Mouse (Mus musculus): ENCODE results near the gene Fam174b. TPM values are rescaled to one million over a fixed set of nuclear protein-coding genes. Genes with fewer than 3 reads are reported as not detected.

Fam174b gene
- polyA plus RNA-seq (2012; ENCODE audit: insufficient read depth, insufficient read length, missing spikeins), result 0.83 and 1.1 TPM in 2 replicates

GRCm38 (mm10) chr7:73740111-73741035 lies at the start of gene Fam174b:
Gene Fam174b, plus strand, starts transcription at chr7:73740302.
- Histone ChIP-seq H3K27ac (replicated peaks; ENCODE audit: low read depth, low read length) (no peak within 1 kb of the TSS), H3K4me3 (ENCODE audit: insufficient read depth, low read depth, low read length) (peak within 1 kb of the TSS; percentile 36)

GRCm38 (mm10) chr7:73697092-73697491 lies 43.0 kb upstream of the Fam174b start:
- no peak overlapping the region for H3K27ac ChIP-seq (replicated peaks; ENCODE audit: low read depth, low read length)

More at GRCm38 (mm10) chr7:73740111-73741035, at the start of gene Fam174b:
- H3K4me1 ChIP-seq (ENCODE audit: control insufficient read depth, insufficient read depth, insufficient read length, low read length), result no peaks in the 10 kb centered on the region

DNA sequence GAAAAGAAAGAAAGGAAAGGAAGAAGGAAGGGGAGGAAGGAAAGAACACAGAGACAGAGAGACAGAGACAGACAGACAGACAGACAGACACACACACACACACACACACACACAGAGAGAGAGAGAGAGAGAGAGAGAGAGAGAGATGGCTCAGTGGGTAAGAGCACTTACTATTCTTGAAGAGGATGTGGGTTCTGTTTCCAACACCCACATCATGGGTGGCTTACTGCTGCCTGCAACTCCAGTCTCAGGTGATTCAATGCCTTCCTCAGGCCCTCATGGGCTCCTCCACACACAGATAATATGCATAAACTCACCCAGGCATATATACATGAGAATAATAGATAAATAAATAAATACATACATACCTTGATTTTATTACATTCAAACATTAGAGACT lies 35.8 kb upstream of the Fam174b start:
- no peaks in the 10 kb centered on the region for H3K4me1 ChIP-seq (ENCODE audit: control insufficient read depth, insufficient read depth, insufficient read length, low read length)
- no peak overlapping the region for H3K4me3 ChIP-seq (ENCODE audit: insufficient read depth, low read depth, low read length)
- no peak overlapping the region for H3K27ac ChIP-seq (replicated peaks; ENCODE audit: low read depth, low read length)

More at GRCm38 (mm10) chr7:73697092-73697491, 43.0 kb upstream of the Fam174b start:
- Histone ChIP-seq H3K4me1 (ENCODE audit: control insufficient read depth, insufficient read depth, insufficient read length, low read length) (no peaks in the 10 kb centered on the region), H3K4me3 (ENCODE audit: insufficient read depth, low read depth, low read length) (no peak overlapping the region)

- no peak overlapping the region for H3K4me3 ChIP-seq (ENCODE audit: insufficient read depth, low read depth, low read length)
- H3K27ac ChIP-seq (replicated peaks; ENCODE audit: low read depth, low read length), result no peak overlapping the region
- peaks cover 3% of the 10 kb centered on the region for H3K4me1 ChIP-seq (ENCODE audit: control insufficient read depth, insufficient read depth, insufficient read length, low read length)
Measured at GRCm38 (mm10) chr7:73713506-73713905, 26.6 kb upstream of the Fam174b start.

DNA sequence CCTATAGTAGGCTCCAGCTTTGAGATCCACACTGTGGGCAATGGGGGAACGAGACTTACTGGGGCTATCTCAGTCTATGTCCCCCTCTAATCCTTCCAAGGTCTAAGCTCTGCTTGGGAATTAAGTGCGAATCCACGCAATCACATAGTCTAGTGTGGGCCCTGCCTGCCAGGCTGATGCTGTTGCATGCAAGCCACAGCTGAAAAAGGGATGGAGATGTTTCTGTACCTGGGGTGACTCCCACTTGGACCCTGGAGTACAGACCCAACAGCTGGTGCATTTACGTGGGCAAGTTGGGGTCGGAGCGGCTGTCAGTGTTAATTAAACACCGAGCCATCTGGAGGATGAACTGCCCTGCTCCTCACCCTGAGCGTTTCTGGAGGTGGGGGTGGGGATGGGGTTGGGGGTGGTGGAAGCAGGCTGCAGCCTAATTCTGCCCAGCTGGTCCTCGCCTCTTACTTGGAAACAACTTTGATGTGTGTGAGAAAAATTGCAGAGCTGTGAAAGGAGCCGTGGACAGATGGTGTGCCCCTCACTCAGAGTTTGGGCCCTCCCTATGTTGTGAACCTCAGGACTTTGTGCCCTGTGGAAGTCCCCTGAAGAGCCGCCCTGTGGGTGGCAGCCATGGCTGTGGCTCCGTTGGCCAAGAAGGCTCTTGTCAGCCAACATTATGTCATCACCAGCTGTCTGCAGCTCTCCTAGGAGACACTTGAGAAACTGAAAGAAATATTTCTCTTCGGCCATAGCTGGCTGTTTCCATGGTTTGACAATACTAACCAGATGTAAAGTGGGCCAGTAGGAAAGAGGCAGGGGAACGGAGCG lies 24.0 kb upstream of the Fam174b start:
- Histone ChIP-seq H3K27ac (replicated peaks; ENCODE audit: low read depth, low read length) (no peak overlapping the region), H3K4me1 (ENCODE audit: control insufficient read depth, insufficient read depth, insufficient read length, low read length) (peaks cover 3% of the 10 kb centered on the region), H3K4me3 (ENCODE audit: insufficient read depth, low read depth, low read length) (no peak overlapping the region)

- H3K4me1 ChIP-seq (ENCODE audit: control insufficient read depth, insufficient read depth, insufficient read length, low read length), result peaks cover 3% of the 10 kb centered on the region
- no peak overlapping the region for H3K27ac ChIP-seq (replicated peaks; ENCODE audit: low read depth, low read length)
- H3K4me3 ChIP-seq (ENCODE audit: insufficient read depth, low read depth, low read length), result no peak overlapping the region
Measured at GRCm38 (mm10) chr7:73716841-73717240, 23.3 kb upstream of the Fam174b start.

- no peak overlapping the region for H3K4me3 ChIP-seq (ENCODE audit: insufficient read depth, low read depth, low read length)
- peaks cover 3% of the 10 kb centered on the region for H3K4me1 ChIP-seq (ENCODE audit: control insufficient read depth, insufficient read depth, insufficient read length, low read length)
- no peak overlapping the region; the same call in 1 of the 2 replicates for H3K27ac ChIP-seq (replicated peaks; ENCODE audit: low read depth, low read length)
Measured at GRCm38 (mm10) chr7:73718031-73718430, 22.1 kb upstream of the Fam174b start.

DNA sequence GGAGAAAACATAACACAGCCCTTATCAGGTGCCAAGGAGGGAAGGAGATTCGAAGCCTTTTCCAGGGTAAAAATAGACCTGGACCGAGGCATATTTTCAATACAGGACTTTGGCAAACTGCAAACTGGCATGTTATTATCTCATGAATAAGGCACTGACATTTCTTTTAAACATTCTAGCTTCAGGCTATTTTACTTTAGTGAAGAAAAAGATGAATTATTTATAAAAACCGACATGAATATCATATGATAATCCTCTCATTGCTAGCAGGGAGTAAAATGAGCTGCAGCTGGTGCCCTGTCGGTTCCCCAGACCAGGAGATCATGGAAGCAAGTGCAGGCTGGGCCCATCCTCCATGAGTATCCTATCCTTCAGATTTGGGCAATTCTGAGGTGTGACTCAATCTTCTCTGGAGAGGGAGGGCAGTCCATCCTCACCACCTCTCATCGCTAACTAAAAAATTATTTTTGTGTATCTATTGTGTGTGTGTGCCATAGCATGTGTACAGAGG lies 21.6 kb upstream of the Fam174b start:
- Histone ChIP-seq H3K4me1 (ENCODE audit: control insufficient read depth, insufficient read depth, insufficient read length, low read length) (peaks cover 3% of the 10 kb centered on the region), H3K27ac (replicated peaks; ENCODE audit: low read depth, low read length) (no peak overlapping the region), H3K4me3 (ENCODE audit: insufficient read depth, low read depth, low read length) (no peak overlapping the region)

- Histone ChIP-seq H3K4me3 (ENCODE audit: insufficient read depth, low read depth, low read length) (no peak overlapping the region), H3K4me1 (ENCODE audit: control insufficient read depth, insufficient read depth, insufficient read length, low read length) (peaks cover 3% of the 10 kb centered on the region), H3K27ac (replicated peaks; ENCODE audit: low read depth, low read length) (no peak overlapping the region)
Measured at GRCm38 (mm10) chr7:73721046-73721445, 19.1 kb upstream of the Fam174b start.

DNA sequence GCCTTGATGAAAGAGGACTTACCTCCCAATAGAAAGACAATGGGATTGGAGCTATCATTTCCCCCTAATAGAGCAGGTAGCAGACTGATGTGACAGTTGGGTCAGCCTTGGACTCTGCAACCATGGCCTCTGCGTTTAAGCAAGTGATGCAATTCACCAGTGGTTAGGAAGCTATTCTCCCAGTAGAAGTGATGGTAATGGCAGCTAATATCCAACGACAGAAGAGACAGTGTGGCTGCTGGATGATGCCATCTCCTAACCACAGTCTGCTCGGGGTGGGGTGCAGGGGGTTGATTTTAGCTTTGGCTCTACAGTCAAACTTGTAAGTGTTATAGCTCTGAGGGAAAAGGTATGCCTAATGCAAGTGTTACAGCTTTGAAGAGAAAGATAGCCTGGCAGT lies 18.3 kb upstream of the Fam174b start:
- H3K4me1 ChIP-seq (ENCODE audit: control insufficient read depth, insufficient read depth, insufficient read length, low read length), result peaks cover 3% of the 10 kb centered on the region
- H3K27ac ChIP-seq (replicated peaks; ENCODE audit: low read depth, low read length), result no peak overlapping the region
- no peak overlapping the region for H3K4me3 ChIP-seq (ENCODE audit: insufficient read depth, low read depth, low read length)

DNA sequence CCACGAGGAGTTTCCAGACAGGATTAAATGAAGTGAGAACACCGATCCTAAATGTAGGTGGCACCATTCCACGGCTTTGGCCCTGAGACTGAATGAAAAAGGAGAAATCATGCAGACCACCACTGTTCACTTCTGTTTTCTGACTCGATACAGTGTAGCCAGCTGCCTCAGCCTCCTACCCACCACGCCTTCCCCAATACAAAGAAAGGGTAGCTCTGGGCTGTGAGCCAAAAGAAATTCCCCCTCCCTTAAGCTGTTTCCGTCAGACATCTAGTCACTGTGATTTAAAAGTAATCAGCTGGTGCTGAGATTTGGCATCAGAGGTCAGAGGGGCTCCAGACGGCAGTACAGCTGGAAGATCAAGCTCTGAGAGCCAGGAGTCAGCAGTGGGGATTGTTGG lies 10.2 kb upstream of the Fam174b start:
- Histone ChIP-seq H3K4me1 (ENCODE audit: control insufficient read depth, insufficient read depth, insufficient read length, low read length) (0 out of 2 replicates have a peak, but pooled peaks cover 4% of the 10 kb centered on the region), H3K27ac (replicated peaks; ENCODE audit: low read depth, low read length) (no peak overlapping the region), H3K4me3 (ENCODE audit: insufficient read depth, low read depth, low read length) (no peak overlapping the region)

DNA sequence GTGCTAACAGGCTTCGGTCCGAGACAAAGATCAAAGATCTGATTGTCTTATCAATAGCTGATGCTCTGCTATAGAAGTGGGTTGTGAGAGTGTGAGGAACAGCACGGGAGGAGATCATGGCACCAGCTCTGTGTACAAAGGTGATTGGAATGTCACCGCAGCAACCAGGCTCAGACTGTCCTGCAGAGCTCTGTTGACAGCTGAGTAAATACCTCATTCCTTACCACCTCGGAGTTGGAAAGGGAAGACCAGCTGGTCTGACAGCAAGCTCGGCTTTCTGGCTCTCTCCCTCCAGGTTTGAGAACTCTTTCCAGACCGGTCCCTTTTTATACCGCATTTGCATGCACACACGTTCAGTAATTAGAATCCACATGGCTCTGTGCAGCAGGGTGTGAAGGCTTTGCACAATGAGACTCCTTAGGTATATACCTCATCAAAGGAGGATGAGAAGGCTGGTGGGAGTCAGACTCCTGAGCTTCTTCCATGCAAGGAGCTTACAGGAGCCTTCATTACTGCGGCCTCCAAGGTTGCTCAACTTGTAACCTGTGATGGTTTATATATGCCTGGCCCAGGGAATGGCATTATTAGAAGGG lies 9.6 kb upstream of the Fam174b start:
- Histone ChIP-seq H3K27ac (replicated peaks; ENCODE audit: low read depth, low read length) (no peak overlapping the region), H3K4me3 (ENCODE audit: insufficient read depth, low read depth, low read length) (no peak overlapping the region), H3K4me1 (ENCODE audit: control insufficient read depth, insufficient read depth, insufficient read length, low read length) (0 out of 2 replicates have a peak, but pooled peaks cover 4% of the 10 kb centered on the region)

- Histone ChIP-seq H3K27ac (replicated peaks; ENCODE audit: low read depth, low read length) (no peak overlapping the region), H3K4me3 (ENCODE audit: insufficient read depth, low read depth, low read length) (no peak overlapping the region), H3K4me1 (ENCODE audit: control insufficient read depth, insufficient read depth, insufficient read length, low read length) (no peaks in the 10 kb centered on the region)
Measured at GRCm38 (mm10) chr7:73736046-73736445, 4.1 kb upstream of the Fam174b start.

DNA sequence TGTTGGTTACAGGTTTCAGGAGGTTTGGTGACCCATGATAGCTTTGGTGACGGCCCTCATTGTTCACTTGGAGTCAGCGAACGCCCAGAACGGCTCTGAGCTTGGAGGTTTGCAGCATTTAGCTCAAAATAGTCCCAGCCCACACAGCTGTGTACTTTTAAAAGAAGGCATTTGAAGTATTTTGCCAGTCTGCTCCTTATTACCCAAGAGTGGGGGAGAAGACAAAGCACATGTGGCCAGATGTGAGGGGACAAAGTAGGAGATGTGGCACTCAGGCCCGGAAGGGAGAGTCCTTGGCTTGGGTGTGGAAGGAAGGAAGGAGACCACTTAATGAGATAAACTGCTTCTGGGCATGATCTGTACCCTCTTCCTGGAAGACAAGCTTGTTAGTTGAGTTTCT lies 1.3 kb downstream of the Fam174b start:
- no peak overlapping the region for H3K27ac ChIP-seq (replicated peaks; ENCODE audit: low read depth, low read length)
- no peaks in the 10 kb centered on the region for H3K4me1 ChIP-seq (ENCODE audit: control insufficient read depth, insufficient read depth, insufficient read length, low read length)
- H3K4me3 ChIP-seq (ENCODE audit: insufficient read depth, low read depth, low read length), result no peak overlapping the region

DNA sequence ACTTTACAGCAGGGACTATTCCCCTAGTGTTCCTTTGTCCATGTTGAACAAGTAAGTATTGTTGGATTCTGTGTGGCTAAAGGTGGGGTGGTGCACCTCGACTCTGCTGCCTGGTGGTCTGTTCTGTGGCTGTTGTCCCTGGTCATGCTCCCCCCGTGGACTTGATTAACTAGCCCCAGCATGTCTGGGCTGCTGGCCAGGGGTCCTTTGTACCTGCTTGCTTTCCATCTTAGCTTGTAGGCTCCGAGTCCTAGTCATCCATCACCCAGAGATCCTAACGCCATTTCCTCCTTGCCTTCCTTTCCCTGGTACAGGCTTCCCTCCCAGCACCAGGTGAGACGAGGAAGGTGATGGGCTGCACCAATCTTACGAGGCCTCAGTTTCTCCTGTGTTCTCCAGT lies 1.7 kb downstream of the Fam174b start:
- H3K27ac ChIP-seq (replicated peaks; ENCODE audit: low read depth, low read length), result no peak overlapping the region

More for the DNA sequence above, 1.7 kb downstream of the Fam174b start:
- no peak overlapping the region for H3K4me3 ChIP-seq (ENCODE audit: insufficient read depth, low read depth, low read length)
- no peaks in the 10 kb centered on the region for H3K4me1 ChIP-seq (ENCODE audit: control insufficient read depth, insufficient read depth, insufficient read length, low read length)
